Mouse (Mus musculus): Measurements from ENCODE around the gene Mapre1. TPM values are rescaled to one million over a fixed set of nuclear protein-coding genes. Genes with fewer than 3 reads are reported as not detected.

The Mapre1 gene
- 181 TPM for polyA plus RNA-seq (2015; fragmentation: Illumina TruSeq; extraction: RNeasy Lipid Tissue Mini Kit (QIAGEN cat#74804); ENCODE audit: insufficient read depth, low replicate concordance)

GRCm38 (mm10) chr2:153740500-153741436 lies at the start of gene Mapre1:
TSS of gene Mapre1 (plus strand) at chr2:153741274.

DNA sequence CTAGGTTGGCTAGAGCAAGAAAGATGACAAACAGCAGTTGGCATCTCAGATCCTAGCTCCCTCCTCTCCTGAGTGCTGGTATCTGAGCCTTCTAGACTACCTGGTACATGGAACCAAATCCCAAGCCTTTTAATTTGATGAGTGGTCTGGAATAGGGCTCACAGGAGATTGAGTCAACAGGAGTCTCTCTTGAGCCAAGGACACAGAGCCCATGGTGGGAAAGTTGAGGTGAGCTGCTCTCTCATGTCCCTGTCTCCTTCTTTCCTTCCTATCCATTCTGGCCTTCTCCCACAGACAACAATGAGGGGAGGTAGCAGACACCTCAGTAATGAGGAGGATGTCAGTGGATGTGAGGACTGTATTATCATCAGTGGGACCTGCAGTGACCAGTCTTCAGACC lies 44.7 kb upstream of the Mapre1 start, which contains the start of gene Dnmt3c:
TSS of gene Dnmt3c (plus strand) at position 301 of the 400 bp plus-strand sequence.

GRCm38 (mm10) chr2:153779394-153779981 lies 38.4 kb downstream of the Mapre1 start, which contains the start of gene Efcab8:
TSS of gene Efcab8 (plus strand) at chr2:153779931.

Other genes with a start within 250 kb of the Mapre1 start
- not detected for gene 4930404H24Rik, start 248.5 kb upstream of the Mapre1 start, polyA plus RNA-seq (2015; fragmentation: Illumina TruSeq; extraction: RNeasy Lipid Tissue Mini Kit (QIAGEN cat#74804); ENCODE audit: insufficient read depth, low replicate concordance)
- 2.1 TPM for gene Nol4l, start 211.3 kb upstream of the Mapre1 start, polyA plus RNA-seq (2015; fragmentation: Illumina TruSeq; extraction: RNeasy Lipid Tissue Mini Kit (QIAGEN cat#74804); ENCODE audit: insufficient read depth, low replicate concordance)
- gene Commd7, start 108.5 kb upstream of the Mapre1 start, polyA plus RNA-seq (2015; fragmentation: Illumina TruSeq; extraction: RNeasy Lipid Tissue Mini Kit (QIAGEN cat#74804); ENCODE audit: insufficient read depth, low replicate concordance), result 34.1 TPM
- gene Dnmt3b, start 91.8 kb upstream of the Mapre1 start, polyA plus RNA-seq (2015; fragmentation: Illumina TruSeq; extraction: RNeasy Lipid Tissue Mini Kit (QIAGEN cat#74804); ENCODE audit: insufficient read depth, low replicate concordance), result 5.4 TPM
- not detected for gene Dnmt3c, start 44.6 kb upstream of the Mapre1 start, polyA plus RNA-seq (2015; fragmentation: Illumina TruSeq; extraction: RNeasy Lipid Tissue Mini Kit (QIAGEN cat#74804); ENCODE audit: insufficient read depth, low replicate concordance)
- gene Efcab8, start 38.7 kb downstream of the Mapre1 start, polyA plus RNA-seq (2015; fragmentation: Illumina TruSeq; extraction: RNeasy Lipid Tissue Mini Kit (QIAGEN cat#74804); ENCODE audit: insufficient read depth, low replicate concordance), result 0.17 TPM
- not detected for gene Sun5, start 129.8 kb downstream of the Mapre1 start, polyA plus RNA-seq (2015; fragmentation: Illumina TruSeq; extraction: RNeasy Lipid Tissue Mini Kit (QIAGEN cat#74804); ENCODE audit: insufficient read depth, low replicate concordance)
- gene Bpifb2, start 133.8 kb downstream of the Mapre1 start, polyA plus RNA-seq (2015; fragmentation: Illumina TruSeq; extraction: RNeasy Lipid Tissue Mini Kit (QIAGEN cat#74804); ENCODE audit: insufficient read depth, low replicate concordance), result not detected
- not detected for gene Bpifb6, start 159.1 kb downstream of the Mapre1 start, polyA plus RNA-seq (2015; fragmentation: Illumina TruSeq; extraction: RNeasy Lipid Tissue Mini Kit (QIAGEN cat#74804); ENCODE audit: insufficient read depth, low replicate concordance)
- gene Bpifb3, start 177.0 kb downstream of the Mapre1 start, polyA plus RNA-seq (2015; fragmentation: Illumina TruSeq; extraction: RNeasy Lipid Tissue Mini Kit (QIAGEN cat#74804); ENCODE audit: insufficient read depth, low replicate concordance), result not detected
- gene Bpifb4, start 196.9 kb downstream of the Mapre1 start, polyA plus RNA-seq (2015; fragmentation: Illumina TruSeq; extraction: RNeasy Lipid Tissue Mini Kit (QIAGEN cat#74804); ENCODE audit: insufficient read depth, low replicate concordance), result not detected
- not detected for gene Bpifa6, start 233.7 kb downstream of the Mapre1 start, polyA plus RNA-seq (2015; fragmentation: Illumina TruSeq; extraction: RNeasy Lipid Tissue Mini Kit (QIAGEN cat#74804); ENCODE audit: insufficient read depth, low replicate concordance)